34 mouse cellular contexts compared by ENCODE assay signal in genomic region chr15:67551911-67552310, GRCm38 (mm10).
"Had no signal": no experiment of that assay in that cellular context is flagged by ENCODE, and none has a peak within 500 bp of the region (broad histone marks: within the 10 kb centered on the region; RNA-seq: fewer than 3 reads in every experiment).

No protein-coding gene starts in this region.

- DNase-seq: heart, postnatal 10 days; heart, postnatal 14 days; heart, postnatal 36 days; heart, postnatal 4 days; kidney, adult 11 months; kidney, adult 18-20 months; kidney, adult 2 months; kidney, adult 8-10 months; kidney, adult 9 months; kidney, postnatal 10 days; kidney, postnatal 14 days; kidney, postnatal 25 days; kidney, postnatal 36 days; kidney, postnatal 4 days; layer of hippocampus, adult 9-11 months; layer of hippocampus, postnatal 36 days had no signal

- H3K36me3 ChIP-seq: heart, embryonic 10.5 days; heart, embryonic 12.5 days; heart, embryonic 13.5 days; heart, embryonic 15.5 days; hindbrain, embryonic 10.5 days; hindbrain, embryonic 12.5 days; hindbrain, embryonic 13.5 days; hindbrain, embryonic 15.5 days; intestine, embryonic 15.5 days; kidney, embryonic 15.5 days had no signal

- H3K9ac ChIP-seq: heart, embryonic 12.5 days; heart, embryonic 13.5 days; heart, embryonic 15.5 days; hindbrain, embryonic 12.5 days; hindbrain, embryonic 13.5 days; hindbrain, embryonic 14.5 days; hindbrain, embryonic 15.5 days; intestine, embryonic 15.5 days; kidney, embryonic 15.5 days had no signal

- ATAC-seq: hindbrain, embryonic 16.5 days; hindbrain, postnatal 0 days; intestine, embryonic 15.5 days; intestine, embryonic 16.5 days; intestine, postnatal 0 days had no signal

- H3K27ac ChIP-seq: heart, embryonic 10.5 days; heart, embryonic 13.5 days; heart, embryonic 15.5 days; hindbrain, embryonic 10.5 days; hindbrain, embryonic 12.5 days; hindbrain, embryonic 13.5 days; hindbrain, embryonic 14.5 days; hindbrain, embryonic 15.5 days; hindbrain, postnatal 0 days; intestine, embryonic 15.5 days; kidney, embryonic 15.5 days; kidney, postnatal 0 days; layer of hippocampus, adult 2 months; left cerebral cortex, adult 2 months had no signal

- H3K4me3 ChIP-seq: heart, embryonic 10.5 days; heart, embryonic 12.5 days; heart, embryonic 13.5 days; heart, embryonic 15.5 days; hindbrain, embryonic 10.5 days; hindbrain, embryonic 12.5 days; hindbrain, embryonic 13.5 days; hindbrain, embryonic 15.5 days; intestine, embryonic 15.5 days; kidney, embryonic 15.5 days; layer of hippocampus, adult 2 months; left cerebral cortex, adult 2 months had no signal

- H3K27me3 ChIP-seq: heart, embryonic 12.5 days; heart, embryonic 13.5 days; heart, embryonic 15.5 days; hindbrain, embryonic 12.5 days; hindbrain, embryonic 13.5 days; hindbrain, embryonic 15.5 days; intestine, embryonic 15.5 days; kidney, embryonic 15.5 days had no signal

- H3K4me1 ChIP-seq: heart, embryonic 10.5 days; heart, embryonic 12.5 days; heart, embryonic 13.5 days; heart, embryonic 15.5 days; hindbrain, embryonic 10.5 days; hindbrain, embryonic 12.5 days; hindbrain, embryonic 15.5 days; intestine, embryonic 15.5 days had no signal
